Mouse (Mus musculus) ES-Bruce4 (cell line): ENCODE measurements around the gene Foxo3. TPM values are rescaled to one million over a fixed set of nuclear protein-coding genes. Genes with fewer than 3 reads are reported as not detected.

Experiments
- H3K27ac ChIP-seq: 2 replicates; pipeline ENCODE4 v1.5.1; 2012; ENCODE audit warnings: low read length, inconsistent platforms; ENCODE audit not compliant: insufficient read depth
- H3K27me3 ChIP-seq: 2 replicates; pipeline ENCODE4 v1.6.1; 2012; ENCODE audit warnings: mild to moderate bottlenecking, low read length, inconsistent platforms; ENCODE audit not compliant: control insufficient read depth, poor library complexity, insufficient read depth, severe bottlenecking
- H3K36me3 ChIP-seq: 2 replicates; pipeline ENCODE4 v1.6.1; 2012; ENCODE audit warnings: inconsistent platforms, mild to moderate bottlenecking, low read length, moderate library complexity; ENCODE audit not compliant: control insufficient read depth, poor library complexity, insufficient read depth, severe bottlenecking
- H3K4me1 ChIP-seq: one replicate; pipeline ENCODE4 v1.8.1; 2011; ENCODE audit warnings: low read length; ENCODE audit not compliant: control insufficient read depth, insufficient read depth
- H3K4me3 ChIP-seq: 2 replicates; pipeline ENCODE4 v1.5.1; 2011; ENCODE audit warnings: low read depth, mild to moderate bottlenecking, low read length
- H3K9ac ChIP-seq: 2 replicates; pipeline ENCODE4 v1.6.1; 2012; ENCODE audit warnings: low read depth, mild to moderate bottlenecking, inconsistent platforms; ENCODE audit not compliant: poor library complexity, severe bottlenecking
- H3K9me3 ChIP-seq: replicated peaks from 2 replicates; pipeline ENCODE4 v1.6.1; 2012; ENCODE audit warnings: mild to moderate bottlenecking, low read length, inconsistent platforms; ENCODE audit not compliant: control insufficient read depth, poor library complexity, insufficient read depth, severe bottlenecking
- CTCF ChIP-seq: IDR thresholded peaks from one replicate; pipeline ENCODE4 v1.8.1; 2011; ENCODE audit warnings: low read depth, low read length
- EP300 ChIP-seq: IDR thresholded peaks from 2 replicates; pipeline ENCODE4 v1.6.1; 2011; ENCODE audit warnings: low read depth, low read length; ENCODE audit not compliant: insufficient read depth
- POLR2A ChIP-seq: IDR thresholded peaks from one replicate; pipeline ENCODE4 v1.8.1; 2011; ENCODE audit warnings: low read length; ENCODE audit not compliant: insufficient read depth
- polyA plus RNA-seq: library from polyadenylated mRNA; stranded (reverse); fragments of >200 nt; gene quantifications from 2 replicates; pipeline ENCODE4 v1.2.4, GENCODE M21; 2011; ENCODE audit warnings: low read depth; ENCODE audit not compliant: missing spikeins, insufficient read depth, insufficient read length

The Foxo3 gene
- polyA plus RNA-seq, 1 experiment = 44.9 TPM

- Histone ChIP-seq H3K4me1 (peaks cover 2% of the 10 kb centered on the region), H3K9ac (no peak overlapping the region), H3K36me3 (no peaks in the 10 kb centered on the region), H3K27me3 (no peaks in the 10 kb centered on the region), H3K4me3 (no peak overlapping the region), H3K9me3 (no peaks in the 10 kb centered on the region), H3K27ac (no peak overlapping the region)
- TF ChIP-seq CTCF (no peak), POLR2A (no peak), EP300 (no peak)
Measured at GRCm38 (mm10) chr10:42241775-42242174, 34.8 kb downstream of the Foxo3 start.

GRCm38 (mm10) chr10:42239810-42240111 lies 36.8 kb downstream of the Foxo3 start:
- no peak for TF ChIP-seq CTCF
- no peak for TF ChIP-seq POLR2A
- Histone ChIP-seq H3K27me3 (no peaks in the 10 kb centered on the region), H3K36me3 (no peaks in the 10 kb centered on the region), H3K27ac (no peak overlapping the region), H3K4me1 (peaks cover 2% of the 10 kb centered on the region), H3K4me3 (no peak overlapping the region), H3K9ac (no peak overlapping the region), H3K9me3 (no peaks in the 10 kb centered on the region)

- H3K9ac ChIP-seq = no peak overlapping the region
- H3K4me3 ChIP-seq = no peak overlapping the region
- no peaks in the 10 kb centered on the region for H3K27me3 ChIP-seq
- H3K27ac ChIP-seq = no peak overlapping the region
- H3K9me3 ChIP-seq = no peaks in the 10 kb centered on the region
- no peaks in the 10 kb centered on the region for H3K36me3 ChIP-seq
- TF ChIP-seq POLR2A (no peak), EP300 (no peak)
- peaks cover 2% of the 10 kb centered on the region for H3K4me1 ChIP-seq
Measured at GRCm38 (mm10) chr10:42238923-42239809, 37.4 kb downstream of the Foxo3 start.

GRCm38 (mm10) chr10:42238296-42238695 lies 38.3 kb downstream of the Foxo3 start:
- Histone ChIP-seq H3K9ac (no peak overlapping the region), H3K9me3 (no peaks in the 10 kb centered on the region), H3K4me3 (no peak overlapping the region), H3K27ac (no peak overlapping the region), H3K4me1 (peaks cover 2% of the 10 kb centered on the region), H3K36me3 (no peaks in the 10 kb centered on the region), H3K27me3 (no peaks in the 10 kb centered on the region)
- TF ChIP-seq CTCF (no peak), EP300 (no peak), POLR2A (no peak)

GRCm38 (mm10) chr10:42237556-42237955 lies 39.0 kb downstream of the Foxo3 start:
- H3K4me3 ChIP-seq = no peak overlapping the region
- no peaks in the 10 kb centered on the region for H3K36me3 ChIP-seq
- H3K27me3 ChIP-seq = no peaks in the 10 kb centered on the region
- no peak overlapping the region for H3K9ac ChIP-seq
- H3K27ac ChIP-seq = no peak overlapping the region
- H3K9me3 ChIP-seq = no peaks in the 10 kb centered on the region
- no peak for TF ChIP-seq CTCF
- no peak for TF ChIP-seq EP300
- TF ChIP-seq POLR2A = no peak
- H3K4me1 ChIP-seq = peaks cover 2% of the 10 kb centered on the region

- H3K27ac ChIP-seq = no peak overlapping the region
- H3K9me3 ChIP-seq = no peaks in the 10 kb centered on the region
- no peaks in the 10 kb centered on the region for H3K36me3 ChIP-seq
- H3K4me1 ChIP-seq = peaks cover 4% of the 10 kb centered on the region
- no peaks in the 10 kb centered on the region for H3K27me3 ChIP-seq
- no peak for TF ChIP-seq CTCF
- no peak for TF ChIP-seq EP300
- no peak for TF ChIP-seq POLR2A
- H3K9ac ChIP-seq = no peak overlapping the region
- H3K4me3 ChIP-seq = no peak overlapping the region
Measured at GRCm38 (mm10) chr10:42235321-42235720, 41.2 kb downstream of the Foxo3 start.
